Mouse (Mus musculus) forebrain, embryonic 11.5 days (tissue): Measurements from ENCODE around the gene Sema3c. TPM values are rescaled to one million over a fixed set of nuclear protein-coding genes. Genes with fewer than 3 reads are reported as not detected.
"Not testable (repeated sequence)": the region's sequence is repeated elsewhere in the genome, so short reads cannot be mapped to it uniquely, and the experiment has no call there.

Experiments used
- ATAC-seq: fragments of 200-750 bp; cut with Nextera tagmentation; replicated peaks from 2 replicates; pipeline ENCODE4 v1.8.0; 2017; ENCODE audit warnings: moderate TSS enrichment; ENCODE audit not compliant: low FRiP score
- DNase-seq: peaks from one replicate; pipeline ENCODE4 v3.0.0-alpha.2; 2017; ENCODE audit warnings: low spot score
- H3K27ac ChIP-seq: fragments of 300-500 bp; sonication (generic); 2 replicates; pipeline ENCODE4 v1.5.1; 2014; ENCODE audit warnings: low read depth, low read length
- H3K27me3 ChIP-seq: fragments of 300-500 bp; sonication (generic); 2 replicates; pipeline ENCODE4 v1.6.1; 2014; ENCODE audit warnings: mild to moderate bottlenecking, low read length, mixed read lengths; ENCODE audit not compliant: control insufficient read depth, insufficient read depth
- H3K36me3 ChIP-seq: fragments of 300-500 bp; sonication (generic); 2 replicates; pipeline ENCODE4 v1.6.1; 2014; ENCODE audit warnings: mild to moderate bottlenecking, low read length, moderate library complexity, mixed read lengths; ENCODE audit not compliant: control insufficient read depth, insufficient read depth
- H3K4me1 ChIP-seq: fragments of 300-500 bp; sonication (generic); replicated peaks from 2 replicates; pipeline ENCODE4 v1.6.1; 2014; ENCODE audit warnings: low read length, mixed read lengths; ENCODE audit not compliant: control insufficient read depth, insufficient read depth
- H3K4me2 ChIP-seq: fragments of 300-500 bp; sonication (generic); 2 replicates; pipeline ENCODE4 v1.6.1; 2014; ENCODE audit warnings: low read depth, mild to moderate bottlenecking, low read length, moderate library complexity, mixed read lengths; ENCODE audit not compliant: severe bottlenecking
- H3K4me3 ChIP-seq: fragments of 300-500 bp; sonication (generic); 2 replicates; pipeline ENCODE4 v1.5.1; 2014; ENCODE audit warnings: low read depth, low read length
- H3K9ac ChIP-seq: fragments of 300-500 bp; sonication (generic); 2 replicates; pipeline ENCODE4 v1.6.1; 2014; ENCODE audit warnings: low read length
- H3K9me3 ChIP-seq: fragments of 300-500 bp; sonication (generic); 2 replicates; pipeline ENCODE4 v1.6.1; 2016; ENCODE audit warnings: low read length, mixed read lengths; ENCODE audit not compliant: control insufficient read depth
- WGBS: fragments of 180-500 bp; shearing (Covaris S2); extraction: QIAGEN DNeasy Blood & Tissue Kit; methylation state at CpG from one replicate; pipeline ENCODE4 v1.1.7; 2014; 5-methylcytosine and 5-hydroxymethylcytosine counted together
- polyA plus RNA-seq: library from polyadenylated mRNA; unstranded; fragments of >200 nt; fragmentation: Nextera tagmentation; extraction: Ambion mirVana; gene quantifications from 2 replicates; pipeline ENCODE4 v1.2.1, GENCODE M21; 2014

Sema3c gene
- 16.1 and 16.2 TPM in 2 replicates for polyA plus RNA-seq

GRCm38 (mm10) chr5:17573694-17574380 is at the start of gene Sema3c:
Gene Sema3c (plus strand): TSS chr5:17574281.
- H3K9ac ChIP-seq, result peak within 1 kb of the TSS; percentile 70
- 2% methylated on average over 16 of the region's 16 CpGs for WGBS
- peak within 1 kb of the TSS; percentile 67 for H3K4me2 ChIP-seq
- DNase-seq (peak; percentile 50), ATAC-seq (peak; percentile 37)
- no peak within 1 kb of the TSS for H3K27ac ChIP-seq
- no peaks in the 10 kb centered on the region for H3K9me3 ChIP-seq
- no peaks in the 10 kb centered on the region for H3K36me3 ChIP-seq
- H3K4me3 ChIP-seq, result peak within 1 kb of the TSS; percentile 43
- H3K4me1 ChIP-seq, result no peaks in the 10 kb centered on the region; the same call in 1 of the 2 replicates
- H3K27me3 ChIP-seq, result no peaks in the 10 kb centered on the region

DNA sequence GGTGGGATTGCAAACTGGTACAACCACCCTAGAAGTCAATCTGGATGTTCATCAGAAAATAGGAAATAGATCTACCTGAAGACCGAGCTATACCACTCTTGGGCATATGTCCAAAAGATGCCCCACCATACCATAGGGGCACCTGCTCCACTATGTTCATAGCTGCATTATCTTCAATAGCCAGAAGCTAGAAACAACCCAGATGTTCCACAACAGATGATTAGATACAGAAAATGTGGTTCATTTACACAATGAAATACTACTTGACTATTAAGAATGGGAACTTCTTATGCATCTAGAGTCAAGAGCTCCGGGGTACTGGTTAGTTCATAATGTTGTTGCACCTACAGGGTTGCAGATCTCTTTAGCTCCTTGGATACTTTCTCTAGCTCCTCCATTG is 42.9 kb upstream of the Sema3c start:
- DNase-seq, H3K27ac ChIP-seq, H3K4me2 ChIP-seq, H3K36me3 ChIP-seq, H3K9ac ChIP-seq, H3K9me3 ChIP-seq, H3K27me3 ChIP-seq, H3K4me3 ChIP-seq, ATAC-seq, H3K4me1 ChIP-seq: not testable (repeated sequence)
- WGBS, result 92% methylated on average over 2 of the region's 2 CpGs

DNA sequence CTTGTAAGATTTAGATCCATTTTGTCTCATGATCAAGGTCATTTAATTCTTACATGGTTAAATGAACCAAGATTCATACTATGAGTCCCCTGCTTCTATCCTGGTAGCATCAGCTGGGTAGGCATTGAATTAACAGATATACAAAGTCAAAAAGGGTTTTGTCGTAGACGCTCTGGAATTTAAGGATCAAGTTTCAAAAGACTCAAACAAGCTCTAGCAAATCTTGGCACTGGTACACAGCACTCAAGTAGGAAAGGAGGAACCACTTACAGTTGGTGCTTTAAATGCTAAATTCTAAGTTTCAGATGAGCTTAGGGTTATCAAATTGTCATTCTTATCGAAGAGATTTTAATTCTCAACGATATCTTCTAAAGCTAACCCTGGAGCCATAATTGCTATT is 30.9 kb upstream of the Sema3c start:
- no peak for DNase-seq
- 80% methylated on average over 4 of the region's 4 CpGs for WGBS
- Histone ChIP-seq H3K4me1 (no peaks in the 10 kb centered on the region), H3K9me3 (no peaks in the 10 kb centered on the region), H3K4me3 (no peak overlapping the region), H3K4me2 (no peak overlapping the region), H3K9ac (no peak overlapping the region), H3K27ac (no peak overlapping the region), H3K36me3 (no peaks in the 10 kb centered on the region), H3K27me3 (no peaks in the 10 kb centered on the region)
- ATAC-seq, result no peak

- Histone ChIP-seq H3K4me2 (no peak overlapping the region), H3K36me3 (no peaks in the 10 kb centered on the region), H3K4me1 (no peaks in the 10 kb centered on the region), H3K4me3 (no peak overlapping the region), H3K9me3 (no peaks in the 10 kb centered on the region), H3K27me3 (no peaks in the 10 kb centered on the region), H3K27ac (no peak overlapping the region), H3K9ac (no peak overlapping the region)
- ATAC-seq (no peak), DNase-seq (no peak)
- 91% methylated on average over 2 of the region's 2 CpGs for WGBS
These were observed 29.1 kb upstream of the Sema3c start for GRCm38 (mm10) chr5:17544904-17545449.

DNA sequence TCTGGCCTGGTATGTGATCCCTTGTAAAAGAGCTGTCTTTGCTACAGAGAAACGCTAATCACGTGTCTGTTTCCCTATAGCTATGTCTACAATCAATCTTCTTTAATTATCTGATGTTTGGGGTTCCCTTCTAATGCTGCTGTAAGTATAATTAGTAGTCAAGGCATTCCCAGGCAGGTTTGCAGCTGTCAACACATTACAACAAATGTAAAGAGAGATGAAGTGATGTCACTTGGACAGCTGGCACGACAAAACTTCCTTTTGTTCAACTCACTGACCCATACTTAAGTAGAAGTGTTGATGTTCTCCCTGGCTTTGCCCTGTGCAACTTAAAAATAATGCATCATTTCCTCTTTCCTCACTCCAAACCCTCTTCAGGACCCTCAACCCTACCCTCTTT is 22.4 kb upstream of the Sema3c start:
- Histone ChIP-seq H3K4me2 (no peak overlapping the region), H3K36me3 (no peaks in the 10 kb centered on the region), H3K4me3 (no peak overlapping the region), H3K27me3 (no peaks in the 10 kb centered on the region), H3K27ac (no peak overlapping the region), H3K9me3 (no peaks in the 10 kb centered on the region), H3K9ac (no peak overlapping the region), H3K4me1 (no peaks in the 10 kb centered on the region)
- DNase-seq (no peak), ATAC-seq (peak; percentile 50; the same call in 1 of the 2 replicates)
- WGBS, result 58% methylated on average over 3 of the region's 3 CpGs

GRCm38 (mm10) chr5:17556073-17556473 is 18.0 kb upstream of the Sema3c start:
- Histone ChIP-seq H3K36me3 (no peaks in the 10 kb centered on the region), H3K9me3 (no peaks in the 10 kb centered on the region), H3K27me3 (no peaks in the 10 kb centered on the region), H3K4me3 (no peak overlapping the region), H3K9ac (no peak overlapping the region), H3K4me2 (no peak overlapping the region), H3K4me1 (no peaks in the 10 kb centered on the region), H3K27ac (no peak overlapping the region)
- WGBS, result 56% methylated on average over 7 of the region's 7 CpGs
- DNase-seq, result peak; percentile 49
- ATAC-seq, result 0 out of 2 replicates have a peak, but pooled peaks have one; percentile 72

DNA sequence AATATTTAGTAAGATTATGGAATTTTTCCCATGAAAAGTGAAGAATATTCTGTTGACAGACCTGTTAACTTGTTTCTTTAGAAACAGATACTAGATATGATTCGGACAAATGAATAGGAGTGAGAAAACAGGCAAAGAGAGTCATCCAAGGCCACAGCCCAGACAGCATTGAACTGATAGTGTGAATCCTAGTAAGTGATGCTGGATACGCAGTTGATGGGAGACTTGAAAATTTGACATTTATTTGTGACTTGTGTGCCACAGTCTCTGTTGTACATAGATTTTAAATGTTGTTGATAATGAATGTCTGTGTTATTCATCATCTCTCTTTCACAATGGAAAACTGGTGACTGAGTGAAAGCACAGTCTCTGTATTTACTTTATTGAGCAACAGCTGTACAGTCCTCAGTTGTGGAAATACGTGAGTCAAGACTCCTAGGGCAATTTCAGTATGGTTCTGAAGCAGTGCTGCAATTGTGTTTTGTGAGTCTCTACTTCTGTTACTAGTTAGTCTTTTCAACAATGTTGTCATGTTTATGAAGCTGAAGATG is 17.3 kb upstream of the Sema3c start:
- H3K9me3 ChIP-seq, result no peaks in the 10 kb centered on the region
- 93% methylated on average over 3 of the region's 3 CpGs for WGBS
- no peaks in the 10 kb centered on the region for H3K27me3 ChIP-seq
- no peaks in the 10 kb centered on the region for H3K36me3 ChIP-seq
- no peak overlapping the region for H3K4me2 ChIP-seq
- H3K27ac ChIP-seq, result no peak overlapping the region
- H3K4me1 ChIP-seq, result no peaks in the 10 kb centered on the region
- H3K9ac ChIP-seq, result no peak overlapping the region
- no peak overlapping the region for H3K4me3 ChIP-seq
- no peak for DNase-seq
- no peak for ATAC-seq

DNA sequence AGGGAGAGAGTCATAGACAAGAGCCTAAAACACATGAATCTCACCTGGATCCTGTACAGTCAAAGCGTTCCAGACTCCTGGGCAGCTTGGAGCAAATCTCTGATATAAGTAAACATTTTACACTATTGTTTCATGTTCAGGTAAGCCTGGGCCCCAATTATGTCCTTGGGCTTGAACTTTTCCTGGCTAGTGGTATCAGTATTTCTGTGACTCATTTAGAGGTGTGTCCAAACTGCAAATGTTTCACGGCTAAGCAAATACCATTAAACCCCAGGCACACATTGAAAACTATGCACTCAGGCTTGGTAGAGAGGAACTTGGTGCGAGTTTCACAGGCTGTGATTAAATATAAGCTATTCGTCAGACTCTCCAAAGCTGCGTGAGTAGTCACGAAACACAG is 2.5 kb upstream of the Sema3c start:
- Histone ChIP-seq H3K36me3 (no peaks in the 10 kb centered on the region), H3K4me1 (no peaks in the 10 kb centered on the region; the same call in 1 of the 2 replicates), H3K27me3 (no peaks in the 10 kb centered on the region), H3K9ac (no peak overlapping the region), H3K4me3 (no peak overlapping the region), H3K9me3 (no peaks in the 10 kb centered on the region), H3K27ac (no peak overlapping the region), H3K4me2 (no peak overlapping the region)
- WGBS, result 91% methylated on average over 6 of the region's 6 CpGs
- DNase-seq, result no peak
- ATAC-seq, result no peak
